Mouse (Mus musculus): ENCODE data around the gene Kcnb1.

The Kcnb1 gene

DNA sequence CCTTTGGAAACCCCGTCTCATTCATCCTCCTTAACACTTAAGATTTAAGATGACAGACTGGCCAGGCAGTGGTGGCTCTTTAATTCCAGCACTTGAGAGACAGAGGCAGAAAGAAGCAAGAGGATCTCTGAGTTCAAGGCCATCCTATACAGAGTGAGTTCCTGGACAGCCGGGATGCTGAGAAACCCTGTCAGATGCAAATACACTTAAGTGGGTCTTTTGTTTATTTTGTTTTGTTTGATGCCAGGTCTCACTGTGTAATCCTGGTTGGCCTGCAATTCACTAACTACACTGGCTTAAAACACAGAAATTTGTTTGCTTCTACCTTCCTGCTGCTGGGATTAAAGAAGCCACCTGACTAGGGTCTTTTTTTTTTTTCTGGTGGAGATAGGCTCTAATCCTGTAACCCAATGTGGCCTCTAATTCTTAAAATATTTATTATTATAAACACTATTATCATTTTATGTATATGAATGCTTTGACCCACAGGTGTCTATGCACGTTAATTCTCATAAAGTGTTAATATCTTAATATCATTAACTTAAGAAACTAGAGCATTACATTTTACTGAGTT is 131.1 kb downstream of the Kcnb1 start:
- DNase-seq: no peak

DNA sequence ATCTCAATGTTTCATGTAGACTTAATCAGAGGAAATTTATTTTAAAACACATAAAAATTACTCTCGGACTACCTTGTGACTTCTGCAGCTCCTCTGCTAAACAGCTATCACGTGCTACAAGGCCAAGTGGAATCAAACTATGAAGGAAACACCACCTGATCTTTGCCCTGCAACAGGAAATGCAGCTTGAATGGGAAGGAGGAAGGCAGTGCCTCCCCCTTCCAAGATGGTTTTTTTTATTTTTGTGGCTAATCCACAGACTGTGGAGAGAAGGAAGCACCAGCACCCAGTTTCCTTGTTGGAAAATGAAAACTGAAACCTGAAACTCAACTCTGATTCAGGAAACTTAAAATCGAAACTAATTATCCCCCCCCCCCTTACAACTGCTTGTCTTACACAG is 131.8 kb downstream of the Kcnb1 start:
- DNase-seq: no peak

DNA sequence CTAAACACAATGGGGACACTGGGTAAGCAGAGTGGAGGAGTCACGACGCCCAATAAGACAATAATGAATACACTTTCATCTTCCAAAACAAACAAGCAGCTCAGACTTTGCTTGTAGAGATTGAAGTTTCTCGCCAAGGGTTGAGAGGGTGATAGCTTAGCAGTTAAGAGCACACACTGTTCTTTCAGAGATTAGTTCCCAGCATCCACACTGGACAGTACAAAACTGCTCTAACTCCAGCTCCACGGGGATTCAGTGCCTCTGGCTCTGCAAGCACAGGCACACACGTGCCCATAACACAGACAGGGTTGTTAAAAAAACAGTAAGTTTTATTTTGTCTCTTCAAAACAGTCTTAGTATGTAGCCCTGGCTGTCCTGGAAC is 133.0 kb downstream of the Kcnb1 start:
- no peak for DNase-seq

DNA sequence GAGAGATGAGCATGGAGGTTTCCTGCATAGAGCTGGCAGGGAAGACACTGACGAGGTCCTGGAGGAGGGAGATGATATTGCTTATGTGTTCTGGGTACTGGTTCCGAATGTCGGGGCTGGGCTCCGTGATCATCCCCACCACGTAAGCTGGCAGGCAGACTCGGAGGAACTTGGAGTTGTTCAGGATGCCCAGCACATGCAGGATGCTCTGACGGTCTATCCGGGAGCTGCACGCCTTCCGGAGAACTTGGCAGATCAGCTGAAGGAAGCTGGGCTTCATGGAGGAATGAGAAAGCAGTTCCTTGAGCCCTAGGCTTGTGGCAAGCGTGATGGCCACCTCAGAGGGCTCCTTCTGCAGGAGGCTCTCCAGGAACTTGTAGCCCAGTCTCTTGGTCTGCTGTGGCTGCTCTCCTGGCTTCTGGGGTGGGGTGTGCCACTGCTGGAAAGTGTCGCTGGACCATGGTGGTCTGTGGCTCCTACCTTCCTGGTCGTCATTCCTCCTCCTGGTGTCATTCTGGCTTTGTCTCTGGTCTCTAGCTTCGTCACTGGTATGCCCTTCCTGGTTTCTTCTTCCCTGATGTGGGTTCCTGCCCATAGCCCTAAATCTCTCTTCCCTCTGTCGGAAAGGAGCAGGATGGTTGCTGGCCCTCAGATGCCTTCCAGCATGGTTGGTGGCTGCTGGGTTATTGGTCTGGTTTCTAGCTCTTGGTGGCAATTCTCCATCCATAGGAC is 133.6 kb downstream of the Kcnb1 start:
- no peak for DNase-seq

DNA sequence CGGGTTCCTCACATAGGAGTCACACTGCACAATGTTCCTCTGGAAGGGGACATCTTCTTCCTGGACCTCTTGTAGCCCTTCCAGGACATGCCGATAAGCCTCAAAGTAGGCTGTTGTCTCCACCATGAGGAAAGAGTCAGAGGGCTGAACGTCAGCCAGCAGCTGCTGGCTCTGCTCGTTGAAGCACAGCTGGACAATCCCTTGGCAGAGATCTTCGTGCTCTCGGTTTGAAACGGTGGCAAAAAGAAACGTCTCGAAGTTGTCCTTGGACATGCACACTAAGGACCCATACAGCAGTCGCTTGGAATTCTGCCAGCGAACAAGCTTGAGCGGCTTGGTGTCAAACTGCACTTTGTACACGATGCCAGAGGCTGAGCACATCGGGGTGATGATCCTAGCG is 134.6 kb downstream of the Kcnb1 start:
- no peak for DNase-seq

DNA sequence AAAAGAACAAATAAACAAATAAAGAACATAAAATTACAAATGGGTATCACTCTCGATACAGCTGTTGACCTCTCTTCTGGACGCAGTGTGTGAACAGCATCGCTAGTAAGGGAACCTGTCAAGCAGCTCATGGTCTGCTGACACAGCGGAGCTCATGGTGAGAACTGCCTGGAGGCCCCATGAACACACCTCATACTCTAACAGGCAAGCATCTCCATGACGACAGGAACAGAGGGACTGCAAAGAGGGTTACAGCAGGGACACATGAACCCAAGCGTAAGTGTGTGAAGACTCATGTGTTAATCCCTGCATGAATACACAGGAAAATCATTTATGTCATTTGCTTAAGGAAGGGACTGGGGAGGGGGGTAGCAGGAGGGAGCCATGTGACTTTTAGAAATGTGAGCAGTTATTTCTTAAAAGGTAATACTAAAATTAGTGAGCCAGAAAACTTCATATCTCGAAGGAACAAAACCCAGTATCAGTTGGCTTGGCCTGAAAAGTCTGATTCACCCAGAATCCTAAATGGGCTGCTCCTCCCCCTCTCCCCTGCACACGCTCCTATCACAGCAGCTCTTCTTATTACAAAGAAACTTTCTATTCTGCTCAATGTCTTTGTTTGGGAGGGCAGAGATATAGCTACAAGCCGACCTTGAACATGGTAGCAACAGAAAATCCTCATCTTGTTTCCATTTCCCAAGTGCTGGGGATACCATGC is 136.7 kb downstream of the Kcnb1 start:
- no peak for DNase-seq

DNA sequence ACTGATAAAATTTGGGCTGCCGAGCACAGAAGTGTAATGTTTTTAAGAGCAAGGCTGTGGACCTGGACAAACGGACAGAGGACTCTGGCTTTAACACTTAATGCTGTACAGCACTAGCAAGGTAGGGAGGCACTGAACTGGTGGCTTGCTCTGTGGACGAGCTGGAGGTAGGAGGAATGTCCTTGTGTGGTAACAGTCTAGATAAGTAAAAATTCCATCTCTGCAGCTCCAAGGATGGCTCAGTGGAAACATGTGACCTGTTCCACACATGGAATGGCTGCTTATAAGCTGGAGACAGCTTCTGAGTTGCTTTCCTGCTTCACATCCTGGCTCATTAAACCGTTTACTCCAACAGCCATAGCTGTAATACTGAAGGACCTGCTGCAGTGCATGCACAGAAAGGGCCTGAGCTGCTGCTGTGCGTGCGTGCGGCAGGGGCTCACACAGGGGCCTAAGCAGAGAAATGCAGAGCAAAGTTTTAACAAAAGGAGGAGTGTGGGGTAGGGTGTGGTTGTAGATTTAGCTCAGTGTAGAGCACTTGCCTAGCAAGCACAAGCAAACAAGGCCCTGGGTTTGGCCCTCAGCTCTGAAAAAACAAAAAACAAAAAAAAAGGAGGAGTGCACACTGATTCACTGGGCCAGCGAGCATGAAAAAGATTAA is 141.1 kb downstream of the Kcnb1 start:
- no peak for DNase-seq

DNA sequence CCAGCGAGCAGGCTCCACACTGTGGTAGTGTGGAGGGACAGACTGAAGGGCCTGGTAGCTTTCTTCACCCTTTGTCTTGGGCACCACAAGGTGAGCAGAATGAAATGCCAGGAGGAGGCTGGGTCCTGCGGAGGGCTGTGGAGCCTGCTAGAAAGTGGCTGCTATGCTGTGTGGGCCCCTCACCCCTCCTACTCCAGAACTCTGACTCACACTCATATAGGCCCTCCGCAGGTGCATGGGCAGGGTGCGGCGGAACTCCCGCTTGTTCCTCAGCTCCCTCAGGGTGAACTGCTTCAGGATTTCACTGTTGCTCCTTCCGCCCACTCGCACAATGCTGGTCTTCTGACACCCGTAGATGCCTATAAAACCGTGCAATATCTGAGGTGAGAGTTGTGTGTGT is 141.7 kb downstream of the Kcnb1 start:
- no peak for DNase-seq

Data from right cerebral cortex, postnatal 25 days (tissue).